Mouse (Mus musculus) G1E (cell line): ENCODE results near the gene Prep.

Source experiments
- CTCF ChIP-seq: IDR thresholded peaks from 2 replicates; pipeline ENCODE4 v1.5.1; 2012; ENCODE audit warnings: low read depth, low read length, inconsistent platforms, mixed read lengths
- GATA1 ChIP-seq: IDR thresholded peaks from 2 replicates; pipeline ENCODE4 v1.6.1; 2012; ENCODE audit warnings: borderline replicate concordance, low read length, inconsistent platforms, mixed read lengths
- GATA2 ChIP-seq: IDR thresholded peaks from 2 replicates; pipeline ENCODE4 v1.6.1; 2012; ENCODE audit warnings: low read depth, low read length, inconsistent platforms, borderline replicate concordance
- POLR2AphosphoS5 ChIP-seq: IDR thresholded peaks from 2 replicates; pipeline ENCODE4 v1.6.1; 2012; ENCODE audit warnings: low read depth, low read length, inconsistent platforms; ENCODE audit not compliant: insufficient replicate concordance
- TAL1 ChIP-seq: conservative IDR thresholded peaks from 2 replicates; pipeline ENCODE4 v1.6.1; 2012; ENCODE audit warnings: low read depth, low read length, inconsistent platforms, mixed read lengths

- TF ChIP-seq GATA1 = no peak
- no peak for TF ChIP-seq CTCF
- TF ChIP-seq TAL1 = no peak
- no peak for TF ChIP-seq POLR2AphosphoS5
- TF ChIP-seq GATA2 = no peak
Observed at GRCm38 (mm10) chr10:45121637-45122036, 54.6 kb downstream of the Prep start.
